Mouse (Mus musculus) heart, embryonic 12.5 days (tissue): ENCODE measurements at regions not wholly inside any gene's neighbourhood (a gene's known extent, or its start where the extent isn't known, plus 50 kb on each side); places are given as distances from the start of the nearest gene placed in this dataset. TPM values are rescaled to one million over a fixed set of nuclear protein-coding genes. Genes with fewer than 3 reads are reported as not detected.

ENCODE experiments used
- ATAC-seq: fragments of 200-750 bp; cut with Nextera tagmentation; 2 replicates; pipeline ENCODE4 v1.8.0; 2017; ENCODE audit warnings: moderate TSS enrichment, moderate library complexity; ENCODE audit not compliant: insufficient number of reproducible peaks, low FRiP score
- H3K27ac ChIP-seq: fragments of 300-500 bp; sonication (generic); 2 replicates; pipeline ENCODE4 v1.5.1; 2016; ENCODE audit warnings: mild to moderate bottlenecking, moderate library complexity; ENCODE audit not compliant: poor library complexity, severe bottlenecking
- H3K27me3 ChIP-seq: fragments of 300-500 bp; sonication (generic); replicated peaks from 2 replicates; pipeline ENCODE4 v1.6.1; 2016; ENCODE audit warnings: mild to moderate bottlenecking, moderate library complexity
- H3K36me3 ChIP-seq: fragments of 300-500 bp; sonication (generic); 2 replicates; pipeline ENCODE4 v1.6.1; 2016; ENCODE audit warnings: mild to moderate bottlenecking, moderate library complexity
- H3K4me1 ChIP-seq: fragments of 300-500 bp; sonication (generic); replicated peaks from 2 replicates; pipeline ENCODE4 v1.6.1; 2016; ENCODE audit warnings: mild to moderate bottlenecking
- H3K4me2 ChIP-seq: fragments of 300-500 bp; sonication (generic); 2 replicates; pipeline ENCODE4 v1.6.1; 2016; ENCODE audit warnings: mild to moderate bottlenecking, moderate library complexity
- H3K4me3 ChIP-seq: fragments of 300-500 bp; sonication (generic); 2 replicates; pipeline ENCODE4 v1.5.1; 2016; ENCODE audit warnings: mild to moderate bottlenecking
- H3K9ac ChIP-seq: fragments of 300-500 bp; sonication (generic); 2 replicates; pipeline ENCODE4 v1.6.1; 2016; ENCODE audit warnings: mild to moderate bottlenecking, moderate library complexity
- H3K9me3 ChIP-seq: fragments of 300-500 bp; sonication (generic); replicated peaks from 2 replicates; pipeline ENCODE4 v1.6.1; 2016; ENCODE audit warnings: mild to moderate bottlenecking, moderate library complexity
- WGBS: fragments of 180-500 bp; shearing (Covaris S2); methylation state at CpG from one replicate; pipeline ENCODE4 v1.1.7; 2016; 5-methylcytosine and 5-hydroxymethylcytosine counted together
- microRNA-seq: library from miRNA; unstranded; fragments of <30 nt; microRNA quantifications from one replicate; pipeline ENCODE4, GENCODE M21; 2017

DNA sequence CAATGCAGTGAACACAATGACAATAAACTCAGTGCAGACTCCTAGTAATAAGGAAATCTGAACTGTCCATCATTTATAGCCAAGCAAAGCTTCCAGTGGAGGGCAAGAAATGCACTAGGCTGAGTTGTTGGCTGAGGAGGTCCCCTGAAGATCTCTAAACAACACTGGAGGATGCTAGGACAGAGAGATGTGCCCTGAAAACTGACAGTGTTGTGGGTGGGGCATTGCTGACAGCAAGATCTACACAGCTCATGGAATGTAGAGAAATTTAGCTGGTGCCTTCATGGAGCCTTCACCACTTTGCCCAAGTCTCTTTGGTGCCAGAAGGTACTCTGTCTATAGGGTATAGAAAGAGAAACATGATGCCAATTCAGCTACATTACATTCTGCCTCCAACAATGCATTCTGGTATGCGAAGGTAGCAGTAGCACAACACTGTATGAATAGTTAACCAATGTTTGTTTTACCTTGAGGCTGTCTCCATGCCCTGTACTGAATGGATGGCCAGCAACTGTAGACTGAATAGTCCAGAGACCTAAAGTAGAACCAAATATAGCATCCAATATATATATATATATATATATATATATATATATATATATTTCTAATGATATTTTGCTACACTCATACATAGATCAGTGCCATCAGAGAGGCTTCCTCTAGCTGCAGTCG lies 318.9 kb upstream of the Olfr161 start:
- 49% methylated on average over 2 of the region's 2 CpGs for WGBS
- Histone ChIP-seq H3K4me2 (no peak overlapping the region), H3K27ac (no peak overlapping the region), H3K36me3 (no peaks in the 10 kb centered on the region), H3K27me3 (no peaks in the 10 kb centered on the region), H3K9ac (no peak overlapping the region), H3K4me1 (no peaks in the 10 kb centered on the region), H3K4me3 (no peak overlapping the region), H3K9me3 (peaks cover 37% of the 10 kb centered on the region)
- ATAC-seq = no peak

DNA sequence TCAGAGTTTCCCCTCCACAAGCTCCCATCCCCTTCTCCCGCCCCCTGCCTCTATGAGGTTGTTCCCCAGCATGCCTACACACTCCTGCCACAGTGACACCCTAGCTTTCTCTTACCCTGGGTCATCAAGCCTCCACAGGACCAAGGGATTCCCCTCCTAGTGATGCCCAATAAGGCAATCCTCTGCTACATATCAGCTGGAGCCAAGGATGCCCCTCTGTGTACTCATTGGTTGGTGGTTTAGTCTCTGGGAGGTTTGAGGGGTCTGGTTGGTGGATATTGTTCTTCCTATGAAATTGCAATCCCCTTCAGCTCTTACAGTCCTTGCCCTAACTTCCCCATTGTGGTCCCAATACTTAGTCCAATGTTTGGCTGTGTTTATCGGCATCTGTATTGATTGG lies 317.4 kb upstream of the Olfr161 start:
- H3K4me1 ChIP-seq = no peaks in the 10 kb centered on the region
- peaks cover 30% of the 10 kb centered on the region for H3K9me3 ChIP-seq
- H3K4me3 ChIP-seq = no peak overlapping the region
- H3K9ac ChIP-seq = no peak overlapping the region
- 67% methylated on average over 2 of the region's 2 CpGs for WGBS
- H3K36me3 ChIP-seq = no peaks in the 10 kb centered on the region
- no peaks in the 10 kb centered on the region for H3K27me3 ChIP-seq
- H3K4me2 ChIP-seq = no peak overlapping the region
- H3K27ac ChIP-seq = no peak overlapping the region
- ATAC-seq = no peak

Small RNA genes lying in the stretch of these regions (microRNA-seq; reads per million reads assigned to microRNA genes)
- gene Gm23215 = not detected
